Mouse (Mus musculus): ENCODE results near the gene Odf3.
"Not testable (repeated sequence)": the region's sequence is repeated elsewhere in the genome, so short reads cannot be mapped to it uniquely, and the experiment has no call there.

Odf3 gene

DNA sequence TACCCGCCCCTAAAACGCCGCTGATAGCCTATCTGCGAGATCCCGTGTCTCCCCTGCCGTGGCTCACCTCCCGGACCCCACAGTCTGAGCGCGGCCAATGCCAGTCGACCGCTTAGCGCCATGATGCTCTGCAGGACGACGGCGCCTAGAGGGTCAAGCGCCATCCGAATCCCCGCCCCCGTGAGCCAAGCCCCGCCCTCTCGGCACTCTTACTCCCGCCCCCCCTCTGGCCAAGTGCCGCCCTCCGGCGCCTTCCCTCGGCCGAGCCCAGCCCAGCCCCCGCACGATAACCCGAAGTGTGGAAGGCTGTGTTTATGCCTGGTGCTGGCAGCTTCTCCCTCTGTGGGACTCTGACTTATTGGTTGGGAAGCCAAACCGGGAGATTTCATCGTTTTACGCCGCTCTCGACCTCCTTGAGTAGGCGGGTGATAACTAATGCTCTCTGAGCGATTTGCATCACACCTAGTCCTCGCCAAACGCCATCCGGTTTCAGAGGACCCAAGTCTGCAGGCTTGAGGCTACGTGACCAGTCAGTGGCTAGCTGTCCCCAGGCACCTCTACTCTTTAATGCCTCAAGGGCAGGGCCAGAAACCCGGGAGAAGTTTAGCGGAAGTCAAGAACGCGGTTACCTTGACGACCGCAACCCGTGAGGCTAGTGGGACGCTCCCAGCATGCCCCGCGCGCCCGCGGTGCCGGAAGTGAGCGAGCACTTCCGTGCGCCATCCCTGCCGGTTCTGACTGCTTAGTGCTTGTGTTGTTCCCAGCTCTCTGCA, 34.3 kb downstream of the Odf3 start, which contains the start of the genes Psmd13 and Sirt3:
TSS of gene Psmd13 (plus strand) at position 273 of the 773 bp plus-strand sequence.
TSS of gene Sirt3 (minus strand) at position 614 of the 773 bp plus-strand sequence.
- peak; percentile 93 for DNase-seq (ENCODE audit: low spot score)

- no peak for DNase-seq (ENCODE audit: low spot score)
Observed at GRCm38 (mm10) chr7:140882469-140882803, 34.8 kb downstream of the Odf3 start.

DNA sequence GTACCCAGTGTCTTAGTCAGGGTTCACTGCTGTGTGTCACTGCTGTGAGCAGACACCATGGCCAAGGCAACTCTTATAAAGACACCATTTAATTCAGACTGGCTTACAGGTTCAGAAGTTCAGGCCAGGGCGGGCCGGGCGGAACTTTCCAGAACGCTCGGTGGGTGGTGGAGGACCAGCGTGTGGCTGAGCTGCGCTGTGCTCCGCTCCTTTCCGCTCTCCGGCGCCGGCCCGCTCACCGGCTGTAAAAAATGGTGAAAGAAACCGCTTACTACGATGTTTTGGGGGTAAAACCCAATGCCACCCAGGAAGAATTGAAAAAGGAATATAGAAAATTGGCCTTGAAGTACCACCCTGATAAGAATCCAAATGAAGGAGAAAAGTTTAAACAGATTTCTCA, 43.0 kb downstream of the Odf3 start:
- DNase-seq (ENCODE audit: low spot score) = not testable (repeated sequence)

GRCm38 (mm10) chr7:140894031-140894430, 46.4 kb downstream of the Odf3 start:
- no peak for DNase-seq (ENCODE audit: low spot score)

- DNase-seq (ENCODE audit: low spot score) = no peak
Observed at GRCm38 (mm10) chr7:140894611-140895010, 47.0 kb downstream of the Odf3 start.

DNA sequence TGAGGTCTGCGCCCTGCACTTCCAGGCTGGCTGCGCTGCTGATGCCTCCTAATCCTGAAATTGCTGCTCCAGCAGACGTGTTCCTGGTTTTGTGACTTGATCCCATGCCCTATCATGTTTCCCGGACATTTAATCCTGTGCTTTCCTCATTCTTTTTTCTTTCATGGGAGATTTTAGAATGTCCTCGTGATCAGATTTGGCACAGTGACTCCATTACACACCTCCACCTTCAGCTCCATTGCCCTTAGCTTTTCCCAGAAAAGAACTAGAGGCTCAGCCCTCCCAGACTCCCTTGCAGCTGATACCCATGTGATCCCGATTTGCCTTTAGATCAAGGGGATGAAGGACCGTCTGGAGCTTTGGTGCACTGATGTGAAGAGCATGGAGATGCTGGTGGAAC, 50.3 kb downstream of the Odf3 start:
- no peak for DNase-seq (ENCODE audit: low spot score)

GRCm38 (mm10) chr7:140899121-140899520, 51.5 kb downstream of the Odf3 start:
- DNase-seq (ENCODE audit: low spot score) = no peak

DNA sequence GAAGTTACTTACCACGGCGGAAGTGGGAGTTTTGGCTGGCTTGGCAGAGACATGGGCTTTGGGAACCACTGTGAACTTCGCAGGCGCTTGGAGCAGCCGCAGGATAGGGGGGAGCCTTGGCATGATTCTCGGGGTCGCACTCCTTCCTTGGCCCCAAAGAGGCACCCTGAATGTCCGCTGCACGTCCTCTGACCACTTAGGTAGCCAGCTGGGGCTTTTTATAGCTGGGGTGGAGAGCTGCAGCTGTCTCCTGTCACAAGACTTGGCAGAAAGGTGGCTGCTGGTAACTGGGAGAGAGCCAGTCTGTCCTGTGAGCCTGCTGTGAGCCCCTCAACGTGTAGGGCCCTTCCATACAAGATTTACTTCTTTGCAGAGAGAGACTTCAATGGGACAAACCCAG, 52.6 kb downstream of the Odf3 start, which contains the start of gene Cox8b:
TSS of gene Cox8b (minus strand) at position 227 of the 400 bp plus-strand sequence.
- DNase-seq (ENCODE audit: low spot score) = no peak
